Mouse (Mus musculus) kidney, embryonic 15.5 days (tissue): Measurements from ENCODE around the gene Slc22a4. TPM values are rescaled to one million over a fixed set of nuclear protein-coding genes. Genes with fewer than 3 reads are reported as not detected.
A peak's percentile ranks its signal among the peaks of the same experiment; 100 is the strongest.
"Not testable (repeated sequence)": the region's sequence is repeated elsewhere in the genome, so short reads cannot be mapped to it uniquely, and the experiment has no call there.

ENCODE experiments used
- ATAC-seq: fragments of 200-750 bp; cut with Nextera tagmentation; replicated peaks from 2 replicates; pipeline ENCODE4 v1.8.0; 2017; ENCODE audit warnings: moderate TSS enrichment; ENCODE audit not compliant: low FRiP score
- H3K27ac ChIP-seq: fragments of 300-500 bp; sonication (generic); 2 replicates; pipeline ENCODE4 v1.5.1; 2015; ENCODE audit warnings: mild to moderate bottlenecking, inconsistent platforms
- H3K27me3 ChIP-seq: fragments of 300-500 bp; sonication (generic); 2 replicates; pipeline ENCODE4 v1.6.1; 2015; ENCODE audit warnings: inconsistent platforms
- H3K36me3 ChIP-seq: fragments of 300-500 bp; sonication (generic); 2 replicates; pipeline ENCODE4 v1.6.1; 2015; ENCODE audit warnings: inconsistent platforms
- H3K4me1 ChIP-seq: fragments of 300-500 bp; sonication (generic); 2 replicates; pipeline ENCODE4 v1.6.1; 2015; ENCODE audit warnings: inconsistent platforms
- H3K4me2 ChIP-seq: fragments of 300-500 bp; sonication (generic); 2 replicates; pipeline ENCODE4 v1.6.1; 2015; ENCODE audit warnings: moderate library complexity, mild to moderate bottlenecking, inconsistent platforms
- H3K4me3 ChIP-seq: fragments of 300-500 bp; sonication (generic); replicated peaks from 2 replicates; pipeline ENCODE4 v1.5.1; 2015; ENCODE audit warnings: mild to moderate bottlenecking, inconsistent platforms
- H3K9ac ChIP-seq: fragments of 300-500 bp; sonication (generic); 2 replicates; pipeline ENCODE4 v1.6.1; 2015; ENCODE audit warnings: mild to moderate bottlenecking, inconsistent platforms
- H3K9me3 ChIP-seq: fragments of 300-500 bp; sonication (generic); replicated peaks from 2 replicates; pipeline ENCODE4 v1.6.1; 2016; ENCODE audit warnings: inconsistent platforms
- WGBS: fragments of 180-500 bp; shearing (Covaris S2); methylation state at CpG from one replicate; pipeline ENCODE4 v1.1.7; 2015; ENCODE audit warnings: mixed read lengths; 5-methylcytosine and 5-hydroxymethylcytosine counted together
- polyA plus RNA-seq: library from polyadenylated mRNA; unstranded; fragments of >200 nt; fragmentation: Nextera tagmentation; extraction: Ambion mirVana; gene quantifications from 2 replicates; pipeline ENCODE4 v1.2.1, GENCODE M21; 2015

Gene Slc22a4
- polyA plus RNA-seq, 1 experiment from 2014 or later, result 1.9 TPM

DNA sequence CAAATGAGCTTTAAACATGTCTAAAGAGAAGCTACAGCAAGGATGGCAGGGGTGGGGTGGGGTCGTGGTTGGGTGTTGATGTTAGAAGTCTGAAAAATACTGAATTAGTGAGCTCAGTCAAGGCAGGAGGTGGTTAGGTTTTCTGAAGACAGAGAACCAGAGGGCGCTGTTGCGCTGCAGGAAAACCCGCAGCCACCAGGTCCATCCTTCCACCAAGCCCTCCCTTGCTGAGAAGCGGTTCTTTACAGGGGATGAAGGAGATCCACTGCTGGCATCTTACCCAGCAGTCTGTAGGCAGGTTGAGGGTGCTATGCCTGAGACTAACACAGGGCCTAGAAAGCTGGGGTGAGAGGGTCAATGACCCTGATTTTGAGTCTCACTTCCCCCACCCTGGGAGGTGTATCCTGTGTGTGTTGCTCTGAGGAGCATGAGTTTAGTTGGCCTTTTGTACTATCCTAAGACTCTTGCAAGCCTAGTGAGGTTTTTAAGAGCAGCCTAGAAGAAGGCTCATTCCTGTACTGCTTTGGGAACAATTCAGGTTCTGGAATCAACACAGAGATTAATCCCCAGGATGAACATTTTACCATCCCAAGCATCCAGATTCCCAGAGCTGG, 25.6 kb downstream of the Slc22a4 start:
- Histone ChIP-seq H3K36me3 (no peaks in the 10 kb centered on the region), H3K4me1 (peaks cover 10% of the 10 kb centered on the region; the same call in 1 of the 2 replicates), H3K27ac (no peak overlapping the region), H3K9me3 (no peaks in the 10 kb centered on the region), H3K9ac (no peak overlapping the region), H3K4me2 (no peak overlapping the region), H3K27me3 (no peaks in the 10 kb centered on the region), H3K4me3 (no peak overlapping the region)
- 6% methylated on average over 5 of the region's 5 CpGs for WGBS
- ATAC-seq, result 0 out of 2 replicates have a peak, but pooled peaks have one; percentile 34

DNA sequence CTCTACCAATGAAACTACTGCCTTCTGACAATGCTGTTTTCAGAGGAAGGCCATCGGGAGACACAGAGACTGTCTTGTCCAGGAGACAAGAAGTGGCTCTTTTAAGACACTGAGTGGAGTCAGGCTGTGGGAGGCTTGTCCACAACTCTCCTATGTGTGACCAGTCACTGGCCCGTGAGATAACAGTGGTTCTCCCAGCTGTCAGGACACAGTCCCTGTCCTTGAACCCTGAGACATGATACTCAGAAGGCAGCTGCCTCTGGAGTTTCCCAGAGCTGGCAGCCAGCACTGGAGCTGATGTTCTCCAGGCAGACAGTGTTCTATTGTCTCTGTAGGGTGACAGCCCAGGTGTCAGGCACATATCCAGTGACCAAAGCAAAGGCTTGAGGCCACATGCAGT, 30.2 kb downstream of the Slc22a4 start:
- H3K9me3 ChIP-seq, result no peaks in the 10 kb centered on the region
- H3K4me2 ChIP-seq, result no peak overlapping the region
- 0 out of 2 replicates have a peak, but pooled peaks cover 4% of the 10 kb centered on the region for H3K4me1 ChIP-seq
- ATAC-seq, result no peak
- WGBS, result 58% methylated on average over 2 of the region's 2 CpGs
- H3K4me3 ChIP-seq, result no peak overlapping the region
- no peaks in the 10 kb centered on the region for H3K27me3 ChIP-seq
- H3K36me3 ChIP-seq, result no peaks in the 10 kb centered on the region
- no peak overlapping the region for H3K9ac ChIP-seq
- no peak overlapping the region for H3K27ac ChIP-seq

DNA sequence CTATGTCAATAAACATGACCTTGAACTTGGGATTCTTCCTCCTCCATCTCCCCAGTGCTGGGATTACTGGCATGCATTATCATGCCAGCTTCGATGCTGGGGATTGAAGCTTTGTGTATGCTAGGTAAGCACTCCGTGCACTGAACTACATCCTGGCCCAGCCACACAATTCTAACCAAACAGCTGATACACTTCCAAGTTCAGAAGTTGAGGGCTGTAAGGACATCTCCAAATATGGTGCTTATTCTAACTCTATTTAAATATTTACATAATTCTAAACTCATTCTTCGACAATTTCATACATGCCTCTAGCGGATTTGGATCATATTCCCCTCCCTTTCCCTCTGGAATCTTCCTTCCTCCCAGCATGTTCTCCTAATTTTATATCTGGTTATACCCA, 35.6 kb downstream of the Slc22a4 start:
- Histone ChIP-seq H3K4me2 (no peak overlapping the region), H3K4me1 (no peaks in the 10 kb centered on the region), H3K9me3 (no peaks in the 10 kb centered on the region), H3K27me3 (no peaks in the 10 kb centered on the region), H3K27ac (no peak overlapping the region), H3K4me3 (no peak overlapping the region), H3K36me3 (no peaks in the 10 kb centered on the region), H3K9ac (no peak overlapping the region)
- no peak for ATAC-seq
- WGBS, result 85% methylated on average over 4 of the region's 4 CpGs

DNA sequence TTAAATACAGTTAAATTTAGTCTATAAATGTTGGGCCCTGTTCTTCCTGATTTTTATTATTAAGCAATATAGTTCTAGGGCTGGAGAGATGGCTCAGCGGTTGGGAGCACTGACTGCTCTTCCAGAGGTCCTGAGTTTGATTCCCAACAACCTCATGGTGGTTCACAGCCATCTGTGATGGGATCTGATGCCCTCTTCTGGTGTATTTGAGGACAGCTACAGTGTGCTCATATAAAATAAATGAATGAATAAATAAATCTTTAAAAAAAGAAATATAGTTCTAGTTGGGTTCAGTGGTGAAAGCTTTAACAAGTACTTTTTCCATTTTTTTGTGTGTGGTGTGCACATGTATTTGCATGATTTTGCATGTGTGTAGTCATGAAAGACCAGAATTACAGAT, 38.7 kb downstream of the Slc22a4 start:
- H3K27me3 ChIP-seq, result no peaks in the 10 kb centered on the region
- H3K4me1 ChIP-seq, result no peaks in the 10 kb centered on the region
- no peak overlapping the region for H3K9ac ChIP-seq
- H3K27ac ChIP-seq, result no peak overlapping the region
- 76% methylated on average over 1 of the region's 1 CpGs for WGBS
- H3K4me3 ChIP-seq, result no peak overlapping the region
- no peaks in the 10 kb centered on the region for H3K36me3 ChIP-seq
- H3K4me2 ChIP-seq, result no peak overlapping the region
- H3K9me3 ChIP-seq, result no peaks in the 10 kb centered on the region
- ATAC-seq, result no peak

DNA sequence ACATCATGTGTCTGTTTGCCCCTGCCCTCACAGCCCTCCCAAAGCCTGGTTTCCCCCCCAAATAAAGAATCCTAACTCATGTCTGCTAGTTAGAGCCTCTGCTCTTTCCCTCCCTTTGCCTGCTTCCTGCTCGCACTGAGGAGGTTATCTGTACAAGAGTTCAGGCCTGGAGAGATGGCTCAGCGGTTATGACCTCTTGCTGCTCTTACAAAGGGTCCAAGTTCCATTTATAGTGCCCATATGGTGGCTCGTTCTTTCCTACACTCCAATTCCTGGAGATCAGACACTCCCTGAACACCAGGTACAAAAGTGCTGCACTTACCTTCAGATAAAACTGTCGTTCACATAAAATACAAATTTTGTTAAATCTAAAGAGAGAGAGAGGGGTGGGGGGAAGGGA, 39.8 kb downstream of the Slc22a4 start:
- no peaks in the 10 kb centered on the region for H3K36me3 ChIP-seq

DNA sequence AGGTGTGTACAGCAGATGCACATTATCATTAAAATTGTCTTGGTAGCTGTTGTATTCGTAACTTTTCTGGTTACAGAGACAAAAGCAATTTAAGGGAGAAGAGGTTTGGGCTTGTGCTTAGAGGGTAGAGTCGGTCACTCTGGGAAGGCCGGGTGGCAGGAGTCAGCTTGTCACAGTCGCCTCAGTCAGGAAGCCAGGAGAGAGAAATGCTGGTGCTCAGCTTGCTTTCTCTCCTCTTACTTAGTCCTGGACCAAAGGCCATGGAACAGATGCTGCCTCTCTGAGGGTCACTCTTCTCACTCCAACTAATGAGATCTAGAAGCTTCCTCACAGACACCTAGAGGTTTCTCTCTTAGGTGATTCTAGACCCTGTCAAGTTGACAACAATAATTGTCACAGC, 46.5 kb downstream of the Slc22a4 start:
- 91% methylated on average over 4 of the region's 4 CpGs for WGBS
- H3K36me3 ChIP-seq, result no peaks in the 10 kb centered on the region

More for the DNA sequence above, 39.8 kb downstream of the Slc22a4 start:
- no peak overlapping the region for H3K4me2 ChIP-seq
- no peak overlapping the region for H3K9ac ChIP-seq
- H3K27ac ChIP-seq, result no peak overlapping the region
- H3K9me3 ChIP-seq, result no peaks in the 10 kb centered on the region
- H3K27me3 ChIP-seq, result no peaks in the 10 kb centered on the region
- H3K4me3 ChIP-seq, result no peak overlapping the region
- 54% methylated on average over 4 of the region's 4 CpGs for WGBS
- ATAC-seq, result no peak
- H3K4me1 ChIP-seq, result no peaks in the 10 kb centered on the region

DNA sequence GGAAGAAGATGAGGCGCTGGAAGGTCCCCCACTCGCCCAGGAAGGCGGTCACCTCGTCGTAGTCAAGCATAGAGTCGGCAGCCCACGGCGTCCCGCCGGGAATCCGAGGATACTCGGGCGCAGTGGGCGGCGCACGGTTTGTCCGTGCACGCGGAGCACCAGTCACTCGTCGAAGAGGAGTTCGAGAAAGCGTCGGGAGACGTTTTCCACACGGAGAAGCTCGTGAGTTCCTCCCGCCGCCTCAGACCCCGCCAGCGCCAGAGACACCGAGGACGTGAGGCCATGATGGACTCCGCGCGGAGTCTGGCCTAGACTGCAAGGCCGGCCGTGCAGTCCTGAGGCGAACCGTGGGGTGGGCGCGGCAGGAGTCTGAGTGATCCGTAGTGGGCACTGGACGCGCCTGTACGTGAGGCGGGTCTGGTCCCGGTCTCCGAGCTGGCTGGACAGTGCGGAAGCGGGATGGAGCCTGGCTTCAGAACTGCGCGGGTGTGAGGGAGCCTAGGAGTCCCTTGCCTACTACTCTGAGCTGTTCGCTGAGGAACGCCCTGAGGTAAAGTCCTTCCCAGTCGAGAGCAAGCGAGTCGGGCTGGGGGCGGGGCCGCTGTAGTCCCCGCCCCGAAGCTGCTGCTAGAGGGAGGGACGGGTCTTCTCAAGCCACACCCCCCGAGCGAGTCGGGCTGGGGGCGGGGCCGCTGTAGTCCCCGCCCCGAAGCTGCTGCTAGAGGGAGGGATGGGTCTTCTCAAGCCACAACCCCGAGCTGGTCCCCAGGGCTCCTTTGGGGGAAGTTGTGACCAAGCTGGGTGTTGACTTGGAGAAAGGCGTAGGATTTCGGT, 47.9 kb downstream of the Slc22a4 start, which contains the start of gene Slc22a21:
Slc22a21 (minus strand) TSS at position 545 of the 834 bp plus-strand sequence.
- H3K27me3 ChIP-seq, result 0 out of 2 replicates have a peak, but pooled peaks cover 3% of the 10 kb centered on the region
- H3K36me3 ChIP-seq, result no peaks in the 10 kb centered on the region
- peaks cover 10% of the 10 kb centered on the region for H3K4me1 ChIP-seq
- H3K4me2 ChIP-seq, result peak within 1 kb of the TSS; percentile 86
- WGBS, result 2% methylated on average over 73 of the region's 73 CpGs
- peak within 1 kb of the TSS; percentile 72; the same call in 1 of the 2 replicates for H3K27ac ChIP-seq
- H3K9me3 ChIP-seq, result no peaks in the 10 kb centered on the region
- peak; percentile 97 for ATAC-seq
- peak within 1 kb of the TSS; percentile 66 for H3K9ac ChIP-seq
- peak within 1 kb of the TSS; percentile 67 for H3K4me3 ChIP-seq

More for the DNA sequence above, 46.5 kb downstream of the Slc22a4 start:
- no peak overlapping the region for H3K4me2 ChIP-seq
- H3K4me1 ChIP-seq, result peaks cover 10% of the 10 kb centered on the region
- ATAC-seq, result no peak
- H3K4me3 ChIP-seq, result no peak overlapping the region
- no peak overlapping the region for H3K27ac ChIP-seq
- H3K9ac ChIP-seq, result no peak overlapping the region
- no peaks in the 10 kb centered on the region for H3K9me3 ChIP-seq
- 0 out of 2 replicates have a peak, but pooled peaks cover 3% of the 10 kb centered on the region for H3K27me3 ChIP-seq

DNA sequence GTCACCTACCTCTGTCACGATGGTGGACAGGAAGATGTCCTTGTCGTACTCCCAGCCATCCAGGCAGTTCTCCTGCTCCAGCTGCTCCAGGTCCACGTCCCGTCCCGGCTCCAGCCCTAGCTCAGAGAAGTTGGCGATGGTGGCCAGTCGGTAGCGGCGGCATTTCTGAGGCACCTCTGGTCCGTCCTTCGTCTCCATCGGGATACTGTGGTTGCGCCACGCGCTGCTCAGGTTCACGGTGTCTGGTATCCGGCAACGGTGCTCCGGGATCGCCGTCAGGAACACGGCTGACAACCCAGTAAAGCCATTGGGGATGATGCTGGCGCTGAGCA, 48.5 kb downstream of the Slc22a4 start:
- Histone ChIP-seq H3K4me3 (peak overlapping the region; percentile 67), H3K9ac (peak overlapping the region; percentile 66), H3K4me2 (peak overlapping the region; percentile 86)
- H3K36me3 ChIP-seq, H3K9me3 ChIP-seq, H3K27me3 ChIP-seq, H3K4me1 ChIP-seq, H3K27ac ChIP-seq: not testable (repeated sequence)
- under 1% methylated on average over 23 of the region's 23 CpGs for WGBS
- ATAC-seq, result 0 out of 2 replicates have a peak, but pooled peaks have one; percentile 6

DNA sequence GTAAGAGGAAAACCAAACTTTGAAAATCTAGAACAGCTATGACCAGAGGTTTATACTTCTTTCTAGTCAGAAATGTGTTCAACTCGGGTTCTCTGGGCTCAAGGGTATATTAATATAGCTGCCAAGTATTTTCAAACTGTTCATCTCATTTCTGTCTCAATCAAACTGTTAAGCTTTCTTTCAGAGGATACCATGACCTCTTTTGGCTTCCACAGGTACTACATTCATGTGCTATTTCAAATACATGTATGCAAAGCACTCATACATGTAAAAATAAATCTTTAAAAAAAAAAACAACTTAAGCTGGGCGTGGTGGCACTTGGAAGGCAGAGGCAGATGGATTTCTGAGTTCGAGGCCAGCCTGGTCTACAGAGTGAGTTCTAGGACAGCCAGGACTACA, 50.2 kb downstream of the Slc22a4 start:
- 88% methylated on average over 3 of the region's 3 CpGs for WGBS
- Histone ChIP-seq H3K4me1 (peaks cover 10% of the 10 kb centered on the region), H3K27me3 (0 out of 2 replicates have a peak, but pooled peaks cover 3% of the 10 kb centered on the region), H3K4me2 (no peak overlapping the region), H3K27ac (no peak overlapping the region), H3K9me3 (no peaks in the 10 kb centered on the region), H3K9ac (no peak overlapping the region), H3K36me3 (no peaks in the 10 kb centered on the region), H3K4me3 (no peak overlapping the region)
- no peak for ATAC-seq

DNA sequence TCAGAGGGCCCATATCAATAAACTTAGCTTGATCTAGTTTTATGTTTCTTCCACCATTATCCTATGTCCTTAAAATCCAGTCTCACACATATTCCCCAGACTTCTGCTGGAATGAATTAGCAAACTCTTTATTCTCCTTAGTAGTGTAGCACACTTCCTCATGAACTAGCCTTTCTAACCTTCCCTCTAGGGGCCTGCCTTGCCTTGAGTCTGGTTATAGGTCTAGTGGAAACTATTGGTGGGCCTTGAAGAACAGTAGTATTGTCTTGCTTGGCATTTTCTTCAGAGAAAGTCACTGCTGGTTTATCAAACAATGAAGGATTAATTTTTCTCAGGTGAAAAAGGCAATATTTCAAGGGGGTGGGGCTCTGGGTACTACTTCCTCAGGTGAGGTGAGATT, 52.3 kb downstream of the Slc22a4 start:
- ATAC-seq, result no peak
- Histone ChIP-seq H3K9ac (no peak overlapping the region), H3K4me1 (peaks cover 10% of the 10 kb centered on the region), H3K36me3 (no peaks in the 10 kb centered on the region), H3K27me3 (0 out of 2 replicates have a peak, but pooled peaks cover 3% of the 10 kb centered on the region), H3K4me3 (no peak overlapping the region), H3K9me3 (no peaks in the 10 kb centered on the region), H3K4me2 (no peak overlapping the region), H3K27ac (no peak overlapping the region)

DNA sequence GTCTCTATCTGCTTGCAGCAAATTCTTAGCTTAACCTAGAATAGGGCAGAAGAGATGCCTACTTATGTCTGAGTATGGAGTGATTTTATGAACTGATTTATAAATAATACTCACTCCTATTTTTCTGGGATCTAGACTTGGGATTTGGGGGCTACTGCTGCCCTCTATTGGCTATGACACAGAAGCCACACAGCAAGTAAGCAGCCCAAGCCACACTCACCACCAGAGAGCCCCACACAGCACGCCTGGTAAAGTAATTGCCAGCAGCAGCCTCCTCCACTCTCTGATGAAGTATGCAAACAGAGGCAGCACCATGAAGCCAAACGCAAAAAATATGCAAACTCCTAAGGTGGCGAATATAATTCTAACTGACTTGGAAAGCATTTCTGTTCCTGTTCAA, 68.9 kb downstream of the Slc22a4 start:
- Histone ChIP-seq H3K9me3 (no peaks in the 10 kb centered on the region), H3K27ac (no peak overlapping the region), H3K4me2 (no peak overlapping the region), H3K36me3 (no peaks in the 10 kb centered on the region), H3K27me3 (no peaks in the 10 kb centered on the region), H3K4me1 (no peaks in the 10 kb centered on the region), H3K4me3 (no peak overlapping the region), H3K9ac (no peak overlapping the region)
- WGBS, result 47% methylated on average over 3 of the region's 3 CpGs
- no peak for ATAC-seq

DNA sequence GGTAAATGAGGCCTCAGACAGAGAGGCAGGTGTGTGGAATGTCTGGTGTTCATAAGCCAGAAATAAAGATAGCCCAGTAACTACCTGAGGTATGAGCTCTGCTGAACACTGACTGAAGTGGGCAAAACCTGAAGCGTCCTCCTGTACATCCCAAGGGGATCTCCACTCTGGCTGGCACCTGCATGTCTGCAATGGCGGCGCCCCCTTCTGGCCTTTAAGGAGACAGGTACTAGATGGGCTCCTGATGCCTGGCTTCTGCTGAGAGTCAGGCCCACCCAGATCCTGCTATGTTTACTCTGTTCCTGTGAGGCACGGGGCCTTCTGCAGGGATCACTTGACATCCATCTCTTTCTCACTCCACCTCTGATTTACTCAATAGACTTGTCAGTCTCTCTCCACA, 69.7 kb downstream of the Slc22a4 start:
- not testable (repeated sequence) for ATAC-seq, H3K4me2 ChIP-seq, H3K4me1 ChIP-seq, H3K36me3 ChIP-seq, H3K9me3 ChIP-seq, H3K27ac ChIP-seq, H3K27me3 ChIP-seq, H3K4me3 ChIP-seq, H3K9ac ChIP-seq
- WGBS, result 49% methylated on average over 4 of the region's 4 CpGs
